Comparison of ENCODE assay signal across 19 mouse cellular contexts in the genomic region with DNA sequence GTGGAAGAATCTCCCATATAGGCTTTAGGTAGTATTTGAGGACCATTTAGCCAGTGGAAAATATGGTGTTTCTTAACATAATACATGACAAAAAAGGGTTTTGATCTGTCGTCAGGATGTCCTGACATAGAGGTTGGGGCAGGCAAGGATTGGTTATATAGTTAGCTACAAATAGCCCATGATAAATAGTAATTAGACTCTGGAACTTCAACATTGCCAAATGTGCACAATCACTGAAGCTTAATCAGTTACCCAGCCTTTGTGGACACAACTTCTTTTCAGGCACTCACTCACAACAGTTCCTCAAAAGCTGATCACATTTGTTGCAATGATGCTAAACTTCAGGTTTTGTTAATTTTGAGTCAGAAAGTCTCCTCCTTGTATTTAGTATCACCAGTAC.
DNase-seq lines count a peak whose midpoint lies in the region; ATAC-seq and TF ChIP-seq lines count a peak whose summit lies in the region.
"Had no signal": no experiment of that assay in that cellular context is flagged by ENCODE, and none has a peak within 500 bp of the region (broad histone marks: within the 10 kb centered on the region; RNA-seq: fewer than 3 reads in every experiment).

No protein-coding gene starts in this region.

- TF ChIP-seq CTCF in liver, postnatal 0 days (IDR thresholded peaks at IDR 0.05; ENCODE audit: low read depth), result no peak

- H3K4me3 ChIP-seq in liver, embryonic 16.5 days (ENCODE audit: low read depth, low read length), result no peak overlapping the region
- no peak overlapping the region for H3K4me3 ChIP-seq in liver, postnatal 0 days (ENCODE audit: low read depth, low read length)
- no peak overlapping the region for H3K4me3 ChIP-seq in liver, embryonic 12.5 days

- TF ChIP-seq EP300 in liver, postnatal 0 days (IDR thresholded peaks at IDR 0.05; ENCODE audit: low read depth), result no peak

- no peaks in the 10 kb centered on the region for H3K9me3 ChIP-seq in liver, embryonic 16.5 days (replicated peaks; ENCODE audit: control insufficient read depth, low read length)
- H3K9me3 ChIP-seq in liver, postnatal 0 days (ENCODE audit: low read length), result no peaks in the 10 kb centered on the region
- no peaks in the 10 kb centered on the region for H3K9me3 ChIP-seq in liver, embryonic 12.5 days (replicated peaks)
- H3K9me3 ChIP-seq: G1E had no signal

- H3K27me3 ChIP-seq in liver, embryonic 16.5 days (ENCODE audit: control insufficient read depth, insufficient read depth, low read depth, low read length), result no peaks in the 10 kb centered on the region
- H3K27me3 ChIP-seq in liver, postnatal 0 days (ENCODE audit: insufficient read depth, low read length), result no peaks in the 10 kb centered on the region
- H3K27me3 ChIP-seq in liver, embryonic 12.5 days (replicated peaks), result no peaks in the 10 kb centered on the region
- H3K27me3 ChIP-seq: CH12.LX, Patski had no signal

- no peak overlapping the region for H3K27ac ChIP-seq in liver, embryonic 16.5 days (ENCODE audit: low read length)
- no peak overlapping the region for H3K27ac ChIP-seq in liver, postnatal 0 days (ENCODE audit: low read depth)
- H3K27ac ChIP-seq in liver, embryonic 12.5 days, result no peak overlapping the region

- 38% methylated on average over 1 of the region's 1 CpGs for WGBS in liver, embryonic 16.5 days (ENCODE audit: insufficient replicate concordance)
- whole genome bisulfite sequencing in liver, postnatal 0 days (ENCODE audit: insufficient replicate concordance), result 55% methylated on average over 1 of the region's 1 CpGs
- 63% methylated on average over 1 of the region's 1 CpGs for WGBS in liver, embryonic 12.5 days (ENCODE audit: insufficient replicate concordance)

- ATAC-seq in liver, embryonic 16.5 days (ENCODE audit: low read depth), result peak; percentile 64
- ATAC-seq in liver, postnatal 0 days, result peak; percentile 88
- no peak for ATAC-seq in liver, embryonic 12.5 days
- ATAC-seq: activated CD4-positive, CD25-positive, alpha-beta regulatory T cell, adult 4 months; CD4-positive, CD25-positive, alpha-beta regulatory T cell, adult 4 months; Patski had no signal

- H3K4me1 ChIP-seq in liver, embryonic 16.5 days (ENCODE audit: control insufficient read depth, low read depth, low read length), result no peaks in the 10 kb centered on the region
- H3K4me1 ChIP-seq in liver, postnatal 0 days (ENCODE audit: insufficient read depth), result no peaks in the 10 kb centered on the region
- H3K4me1 ChIP-seq in liver, embryonic 12.5 days, result no peaks in the 10 kb centered on the region

- DNase-seq in liver, result no peak
- DNase-seq in liver, postnatal 0 days, result no peak
- DNase-seq: adrenal gland, adult 2 months; adrenal gland, adult 8-10 months; adrenal gland, postnatal 10 days; adrenal gland, postnatal 14 days; adrenal gland, postnatal 25 days; adrenal gland, postnatal 36 days; B cell, adult 2 months; cerebellum, adult 11 months; cerebellum, adult 11-12 months; cerebellum, adult 18-20 months had no signal

- no peaks in the 10 kb centered on the region for H3K36me3 ChIP-seq in liver, embryonic 16.5 days (ENCODE audit: control insufficient read depth, insufficient read depth)
- H3K36me3 ChIP-seq in liver, postnatal 0 days (replicated peaks; ENCODE audit: insufficient read depth, low read length), result no peaks in the 10 kb centered on the region
- no peaks in the 10 kb centered on the region for H3K36me3 ChIP-seq in liver, embryonic 12.5 days
- H3K36me3 ChIP-seq: G1E had no signal

- H3K4me2 ChIP-seq in liver, embryonic 16.5 days (ENCODE audit: low read depth, low read length), result no peak overlapping the region
- no peak overlapping the region for H3K4me2 ChIP-seq in liver, postnatal 0 days (ENCODE audit: low read depth, low read length)
- no peak overlapping the region for H3K4me2 ChIP-seq in liver, embryonic 12.5 days

- H3K9ac ChIP-seq in liver, embryonic 16.5 days (ENCODE audit: low read depth, low read length), result no peak overlapping the region
- no peak overlapping the region for H3K9ac ChIP-seq in liver, postnatal 0 days (replicated peaks)
- no peak overlapping the region for H3K9ac ChIP-seq in liver, embryonic 12.5 days
